Mouse (Mus musculus): ENCODE measurements around the gene Ripor1.

Gene Ripor1

DNA sequence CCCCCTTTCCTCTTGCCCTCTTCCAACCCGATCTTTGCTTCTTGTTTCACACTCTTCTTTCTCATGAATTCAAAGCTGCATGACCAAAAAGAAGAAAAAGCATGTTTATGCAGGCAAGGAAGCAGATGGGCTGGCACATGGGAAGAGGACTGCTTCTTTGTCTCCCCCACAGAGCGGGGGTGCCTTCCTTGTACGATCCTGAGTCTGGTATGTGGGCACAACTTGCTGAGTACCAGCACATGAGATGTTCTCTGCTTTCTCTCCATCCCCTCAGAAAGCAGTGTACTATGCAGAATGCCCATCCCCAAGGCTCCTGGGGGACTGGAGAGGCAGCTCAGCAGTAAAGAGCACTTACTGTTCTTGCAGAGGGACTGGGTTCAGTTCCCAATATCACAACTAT lies 19.3 kb downstream of the Ripor1 start:
- in situ Hi-C loops (cut with MboI, MseI) = no loop called here

DNA sequence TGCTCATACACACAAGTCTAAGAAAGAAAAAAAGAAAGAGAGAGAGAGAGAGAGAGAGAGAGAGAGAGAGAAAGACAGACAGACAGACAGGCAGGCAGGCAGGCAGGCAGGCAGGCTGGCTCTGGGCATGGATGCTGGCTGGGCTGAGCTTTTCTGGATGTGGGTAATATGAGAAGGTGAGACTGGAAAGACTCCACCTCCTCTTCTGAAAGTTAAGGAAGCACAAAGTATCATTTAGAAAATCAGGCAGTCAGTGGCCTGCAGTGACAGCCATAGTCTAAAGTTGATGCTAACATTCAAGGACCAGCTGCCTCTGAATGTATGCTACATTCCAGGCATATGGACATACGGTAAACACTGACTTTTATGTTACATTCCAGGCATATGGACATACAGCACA lies 19.8 kb downstream of the Ripor1 start:
- in situ Hi-C loops (cut with MboI, MseI) = loop anchor here (5.0 kb wide), 1 partner anchor 62 kb away; the partner anchor contains the start of gene Carmil2

DNA sequence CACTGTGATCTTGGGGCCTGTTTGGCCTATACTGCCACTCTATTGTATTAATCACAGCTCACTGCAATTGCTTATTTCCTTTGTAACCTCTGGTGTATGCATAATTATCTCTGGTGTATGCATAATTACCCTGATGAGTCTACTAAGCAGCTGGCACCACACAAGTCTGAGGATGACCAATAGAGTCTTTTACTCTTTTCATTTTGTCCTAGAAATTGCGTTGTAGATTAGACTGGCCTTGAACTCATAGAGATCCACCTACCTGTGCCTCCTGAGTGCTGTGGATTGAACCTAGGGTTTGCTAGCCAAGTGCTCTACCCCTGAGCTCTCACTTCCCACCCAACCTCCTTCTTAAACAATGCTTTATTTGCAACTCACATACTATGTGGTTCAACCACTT lies 21.0 kb downstream of the Ripor1 start:
- in situ Hi-C loops (cut with MboI, MseI) = loop anchor here (5.0 kb wide), 1 partner anchor 61 kb away; the partner anchor contains the start of gene Carmil2

DNA sequence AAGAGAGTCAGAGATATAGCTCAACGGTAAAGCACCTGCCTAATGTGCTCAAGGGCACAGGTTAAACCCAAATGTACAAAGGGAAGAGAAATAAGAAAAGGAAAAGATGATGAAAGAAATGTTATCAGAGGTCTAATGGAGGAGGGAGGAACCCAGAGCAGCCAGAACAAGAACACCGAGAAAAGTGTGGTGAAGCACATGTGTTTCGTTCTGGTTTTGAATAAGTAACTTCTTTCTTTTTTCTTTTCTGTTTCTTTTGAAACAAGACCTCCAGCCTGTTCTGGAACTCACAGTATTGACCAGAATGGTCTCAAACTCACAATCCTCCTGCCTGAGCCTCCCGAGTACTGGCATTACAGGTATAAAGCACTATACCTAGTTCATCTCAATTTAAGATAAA lies 24.3 kb downstream of the Ripor1 start:
- in situ Hi-C loops (cut with MboI, MseI) = loop anchor here (5.0 kb wide), 1 partner anchor 58 kb away; the partner anchor contains the start of gene Carmil2

DNA sequence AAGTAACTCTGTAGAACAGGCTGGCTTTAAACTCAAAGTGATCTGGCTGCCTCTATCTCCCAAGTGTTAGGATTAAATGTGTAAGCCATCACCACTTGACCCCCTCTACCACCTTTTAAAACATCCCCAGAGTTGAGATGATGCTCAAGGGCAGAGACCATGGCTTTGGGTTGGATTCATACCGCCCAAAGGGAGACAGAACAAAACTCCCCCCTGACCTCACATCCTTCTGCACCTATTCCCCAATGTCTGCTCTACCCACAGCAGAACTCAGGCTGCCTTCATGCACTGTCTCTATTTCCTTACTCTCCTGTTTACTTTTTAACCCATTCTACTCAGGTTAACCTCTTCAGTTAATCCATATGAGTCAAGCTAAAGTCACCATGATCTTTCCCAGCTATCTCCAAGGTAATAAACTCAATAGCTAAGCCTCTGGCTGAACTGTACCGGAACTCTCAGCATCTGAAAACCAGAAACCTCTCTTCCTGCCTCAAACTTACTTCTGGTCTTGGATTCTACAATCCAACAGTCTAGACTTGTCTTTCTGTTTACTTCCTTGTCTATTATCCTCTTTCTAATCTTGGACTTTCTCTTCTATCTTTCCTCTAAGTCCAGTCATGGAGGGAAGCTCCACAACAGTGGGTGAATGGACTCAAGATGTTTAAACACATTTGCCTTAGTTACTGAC lies 29.9 kb downstream of the Ripor1 start:
- in situ Hi-C loops (cut with MboI, MseI) = no loop called here

DNA sequence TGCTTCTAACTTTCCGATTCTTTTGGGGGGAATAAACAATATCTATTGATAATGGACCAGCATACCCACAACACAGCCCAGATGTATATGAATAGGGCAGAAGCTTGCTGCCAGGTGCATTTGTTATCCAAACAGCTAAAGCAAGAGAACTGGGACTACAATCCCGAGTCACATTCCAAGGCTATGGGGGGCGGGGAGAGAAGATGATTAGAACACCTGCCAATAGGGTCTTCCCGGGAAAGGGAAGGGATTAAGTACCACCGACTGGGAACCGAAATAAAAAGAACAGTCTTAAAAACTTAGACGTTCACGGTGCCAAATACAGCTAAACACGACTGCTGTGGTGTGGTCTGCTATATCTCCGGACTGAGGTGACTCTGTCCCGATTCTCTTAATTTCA lies 30.4 kb downstream of the Ripor1 start:
- in situ Hi-C loops (cut with MboI, MseI) = no loop called here

DNA sequence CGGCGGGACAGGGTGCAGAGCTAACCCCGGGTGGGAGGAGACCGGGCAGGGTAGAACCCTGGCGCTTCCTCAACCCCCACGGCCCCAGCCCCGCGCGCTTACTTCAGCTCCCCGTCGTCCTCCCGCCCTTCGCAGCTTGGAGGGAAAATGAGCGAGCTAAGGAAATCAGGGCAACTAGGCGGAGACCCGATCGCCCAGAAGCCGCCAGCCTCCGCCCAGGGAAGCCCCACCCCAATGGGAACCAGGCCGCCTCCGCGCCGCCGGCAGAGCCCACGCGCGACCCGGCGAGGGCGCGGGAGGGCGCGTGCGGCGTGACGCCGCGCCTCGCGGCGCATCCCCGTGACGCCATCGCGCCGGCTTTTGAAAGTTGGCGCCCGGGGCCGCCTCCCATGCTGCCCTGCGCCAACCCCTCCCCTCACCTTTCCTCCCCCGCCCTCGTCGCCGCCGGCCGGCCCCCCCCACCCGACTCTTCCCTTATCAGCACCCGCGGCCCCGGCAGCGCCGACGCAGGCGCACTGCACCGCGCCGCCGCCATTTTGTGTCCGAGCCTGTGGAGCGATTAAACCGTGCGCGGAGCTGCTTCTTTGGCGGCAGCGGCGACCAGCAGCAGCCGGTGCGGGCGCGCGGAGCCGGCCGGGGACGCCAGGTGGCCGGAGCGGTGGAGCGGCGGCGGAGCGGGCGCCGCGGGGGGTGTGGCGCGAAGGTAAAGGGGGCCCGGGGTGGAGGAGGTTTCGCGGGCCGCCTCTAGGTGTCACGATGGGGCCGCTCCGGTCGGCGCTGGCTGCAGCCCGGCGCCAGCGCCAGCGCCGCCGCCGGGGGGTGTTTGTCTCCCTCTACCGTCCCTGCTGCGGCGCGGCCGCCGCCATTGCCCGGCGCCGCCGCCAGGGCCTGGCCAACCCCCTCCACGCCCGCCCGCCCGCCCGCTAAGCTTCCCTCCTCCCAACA lies 31.2 kb downstream of the Ripor1 start, which contains the start of gene Ctcf:
Gene Ctcf, plus strand, starts transcription at position 551 of the 945 bp plus-strand sequence.
- in situ Hi-C loops (cut with MboI, MseI) = no loop called here

DNA sequence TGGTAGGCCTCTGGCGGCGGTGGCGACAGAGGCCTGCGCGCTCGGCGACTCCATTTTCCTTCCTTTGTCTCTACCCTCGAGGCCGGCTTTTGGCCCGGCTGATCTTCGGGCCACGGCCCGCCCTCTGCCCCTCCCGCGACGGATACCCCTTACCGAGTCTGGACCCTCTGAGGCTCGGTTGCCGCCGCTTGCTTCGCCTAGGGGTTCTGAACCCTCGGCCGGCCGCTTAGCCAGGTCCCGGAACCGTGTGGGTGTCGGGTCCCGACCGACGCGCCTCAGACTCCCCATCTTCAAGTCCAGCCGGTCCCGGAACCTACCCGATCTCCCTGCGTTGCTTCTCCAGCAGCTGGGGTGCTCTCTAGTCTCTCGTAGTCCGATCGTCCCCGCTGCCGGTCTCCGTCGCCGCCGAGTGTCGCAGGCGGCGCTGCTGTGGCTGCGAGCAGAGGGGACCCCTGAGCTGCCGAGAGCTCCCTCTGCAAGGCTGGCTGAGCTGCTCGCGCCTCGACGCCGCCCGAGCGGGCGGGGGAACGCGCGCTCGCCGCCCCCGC lies 32.0 kb downstream of the Ripor1 start, which contains the start of gene Agrp:
Gene Agrp, minus strand, starts transcription at position 431 of the 548 bp plus-strand sequence.
- in situ Hi-C loops (cut with MboI, MseI) = no loop called here

DNA sequence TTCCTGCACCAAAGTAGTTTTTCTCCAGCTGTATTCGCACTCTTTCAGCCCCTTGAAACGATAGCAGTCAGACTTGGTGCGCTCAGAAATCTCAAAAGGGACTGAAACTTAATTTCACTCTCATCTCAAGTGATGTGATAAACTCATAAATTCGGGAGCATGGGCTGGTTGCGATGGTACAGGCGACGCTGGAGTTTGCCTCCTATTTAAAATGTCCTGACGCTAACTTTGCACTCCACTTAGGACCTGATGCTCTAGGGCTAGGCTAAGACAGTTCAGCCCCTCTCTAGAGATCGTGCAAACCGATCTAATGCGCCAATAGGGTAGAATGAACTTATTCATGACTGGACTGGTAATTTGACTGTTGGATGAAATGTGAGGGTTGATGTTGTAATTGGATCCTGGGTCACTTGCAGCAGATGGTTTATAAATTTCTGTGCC lies 32.6 kb downstream of the Ripor1 start:
- in situ Hi-C loops (cut with MboI, MseI) = no loop called here

DNA sequence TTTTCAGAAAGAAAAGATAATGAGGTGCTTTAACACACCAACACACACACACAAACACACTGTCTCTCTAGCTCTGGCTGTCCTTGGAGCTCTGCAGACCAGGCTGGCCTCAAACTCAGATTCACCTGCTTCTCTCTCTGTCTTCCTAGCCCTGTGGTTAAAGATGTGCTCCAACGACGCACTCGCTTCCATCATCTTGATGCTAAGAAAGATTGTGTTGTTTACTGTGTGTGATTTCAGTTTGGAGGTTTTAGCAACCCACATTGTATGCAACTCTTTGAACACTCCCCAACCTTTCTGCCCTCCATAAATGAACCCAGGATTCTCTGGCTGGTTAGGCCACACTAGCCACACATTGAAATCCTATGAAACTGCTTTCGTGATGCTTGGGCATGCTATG lies 33.5 kb downstream of the Ripor1 start:
- in situ Hi-C loops (cut with MboI, MseI) = no loop called here

DNA sequence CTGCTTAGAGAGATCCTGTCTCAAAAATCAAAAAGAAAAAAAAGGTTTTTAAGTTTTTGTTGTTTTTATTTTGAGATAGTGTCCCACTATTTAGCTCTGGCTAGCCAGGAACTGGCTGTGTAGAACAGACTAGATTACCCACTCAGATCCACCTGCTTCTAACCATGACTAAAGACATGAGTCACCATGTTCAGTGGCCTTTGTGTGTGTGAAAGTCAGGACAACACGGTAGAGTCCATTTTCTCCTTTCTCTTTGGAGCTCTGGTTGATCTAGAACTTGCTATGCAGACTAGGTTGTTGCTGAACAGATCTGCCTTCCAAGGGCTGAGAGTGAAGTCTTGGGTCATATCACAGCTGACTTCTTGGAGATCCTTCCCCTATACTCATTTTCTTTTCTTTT lies 34.8 kb downstream of the Ripor1 start:
- in situ Hi-C loops (cut with MboI, MseI) = no loop called here

DNA sequence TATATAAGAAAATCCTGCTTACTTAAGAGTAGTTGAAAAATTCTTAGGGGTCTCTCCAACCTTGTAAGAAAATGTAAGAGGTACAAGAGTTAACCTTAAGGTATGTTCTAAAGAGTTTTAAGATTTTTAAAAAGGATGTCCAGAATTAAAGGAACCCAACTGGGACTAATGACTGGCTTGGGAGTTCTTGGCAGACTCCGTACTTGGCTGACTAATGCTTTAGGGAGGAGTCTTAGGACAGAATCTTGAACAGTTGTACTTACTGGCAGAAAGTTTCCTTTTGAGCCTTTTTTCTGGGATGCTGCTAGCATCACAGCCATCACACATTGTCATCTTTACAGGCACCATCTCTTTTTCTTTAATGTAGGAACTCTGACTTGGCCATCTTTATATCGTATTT lies 35.5 kb downstream of the Ripor1 start:
- in situ Hi-C loops (cut with MboI, MseI) = no loop called here

DNA sequence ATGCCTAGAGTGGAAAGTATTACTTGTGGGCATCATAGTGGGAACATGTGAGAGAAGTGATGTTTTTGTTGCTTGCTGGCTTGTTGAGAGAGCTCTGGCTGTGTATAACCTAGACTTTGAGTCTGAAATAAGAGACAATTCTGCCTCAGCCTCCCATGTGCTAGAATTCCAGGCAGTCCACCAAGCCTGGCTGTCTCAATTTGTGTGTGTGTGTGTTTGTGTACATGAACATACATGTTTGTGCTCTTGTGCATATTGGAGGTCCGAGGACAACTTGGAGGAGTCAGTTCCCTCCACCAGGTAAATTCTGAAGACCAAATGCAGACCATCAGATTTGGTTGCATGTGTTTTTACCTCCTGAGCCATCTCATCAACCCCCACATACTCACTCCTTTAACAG lies 40.1 kb downstream of the Ripor1 start:
- in situ Hi-C loops (cut with MboI, MseI) = no loop called here

DNA sequence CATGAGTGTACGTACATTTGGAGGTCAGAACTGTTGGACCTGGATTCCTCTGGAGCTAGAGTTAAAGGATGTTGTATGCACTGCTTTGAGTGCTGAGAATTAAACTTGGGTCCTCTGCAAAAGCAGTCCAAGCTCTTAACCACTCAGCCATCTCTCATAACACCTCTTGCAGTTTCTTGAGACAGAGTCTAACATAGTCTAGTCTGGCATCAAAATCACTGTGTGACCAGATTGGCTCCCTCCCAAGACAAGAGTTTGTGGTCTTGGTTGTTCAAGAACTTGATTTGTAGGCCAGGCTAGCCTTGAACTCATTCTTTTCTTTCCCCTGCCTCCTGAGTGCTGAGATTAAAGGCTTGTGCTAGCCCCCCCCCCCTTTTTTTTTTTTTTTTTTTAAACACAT lies 43.9 kb downstream of the Ripor1 start:
- in situ Hi-C loops (cut with MboI, MseI) = no loop called here

DNA sequence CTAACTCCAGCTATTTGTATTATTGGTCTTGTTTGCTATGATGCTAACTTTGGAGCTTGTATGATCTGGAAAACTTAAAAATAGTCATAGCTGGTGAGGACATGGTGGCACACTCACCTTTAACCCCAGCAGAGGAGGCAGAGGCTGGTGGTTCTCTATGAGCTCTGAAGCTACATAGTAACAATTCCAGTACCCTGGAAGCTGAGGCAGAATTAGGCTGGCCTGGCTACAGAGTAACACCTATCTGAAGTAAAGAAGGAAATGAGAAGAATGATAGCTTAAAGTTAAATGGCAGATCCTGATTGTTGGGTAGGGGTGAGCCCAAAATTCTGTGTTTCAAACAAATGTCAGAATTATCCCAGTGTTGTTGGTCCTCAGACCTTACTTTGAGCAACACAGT lies 52.6 kb downstream of the Ripor1 start:
- in situ Hi-C loops (cut with MboI, MseI) = loop anchor here (25.0 kb wide), 1 partner anchor 1255 kb away; no protein-coding TSS in a partner anchor

DNA sequence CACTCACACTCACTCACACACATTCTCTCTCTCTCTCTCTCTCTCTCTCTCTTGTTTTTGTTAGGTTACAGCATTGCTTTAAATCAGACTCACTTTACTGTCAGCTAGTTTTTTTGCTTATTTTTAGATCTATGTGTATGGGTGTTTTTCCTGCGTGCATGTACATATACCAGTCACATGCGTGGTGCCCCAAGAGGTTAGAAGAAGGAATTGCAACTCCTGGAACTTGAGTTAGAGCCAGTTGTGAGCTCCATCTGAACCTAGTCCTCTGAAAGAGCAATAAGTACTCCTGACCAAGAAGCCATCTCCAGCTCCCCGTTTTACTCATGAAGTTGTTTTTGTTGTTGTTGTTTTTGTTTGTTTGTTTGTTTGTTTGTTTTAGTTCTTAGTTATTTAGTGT lies 56.1 kb downstream of the Ripor1 start:
- in situ Hi-C loops (cut with MboI, MseI) = loop anchor here (25.0 kb wide), 1 partner anchor 1251 kb away; no protein-coding TSS in a partner anchor

All from T-helper 2 cell (primary cell).